Mouse (Mus musculus) ES-CJ7 (cell line): ENCODE results near the gene Pick1.
A peak's percentile ranks its signal among the peaks of the same experiment; 100 is the strongest.

Experiments used
- DNase-seq: peaks from one replicate; pipeline ENCODE4 v3.0.0; 2011; ENCODE audit warnings: low read depth, low spot score

Pick1 gene

DNA sequence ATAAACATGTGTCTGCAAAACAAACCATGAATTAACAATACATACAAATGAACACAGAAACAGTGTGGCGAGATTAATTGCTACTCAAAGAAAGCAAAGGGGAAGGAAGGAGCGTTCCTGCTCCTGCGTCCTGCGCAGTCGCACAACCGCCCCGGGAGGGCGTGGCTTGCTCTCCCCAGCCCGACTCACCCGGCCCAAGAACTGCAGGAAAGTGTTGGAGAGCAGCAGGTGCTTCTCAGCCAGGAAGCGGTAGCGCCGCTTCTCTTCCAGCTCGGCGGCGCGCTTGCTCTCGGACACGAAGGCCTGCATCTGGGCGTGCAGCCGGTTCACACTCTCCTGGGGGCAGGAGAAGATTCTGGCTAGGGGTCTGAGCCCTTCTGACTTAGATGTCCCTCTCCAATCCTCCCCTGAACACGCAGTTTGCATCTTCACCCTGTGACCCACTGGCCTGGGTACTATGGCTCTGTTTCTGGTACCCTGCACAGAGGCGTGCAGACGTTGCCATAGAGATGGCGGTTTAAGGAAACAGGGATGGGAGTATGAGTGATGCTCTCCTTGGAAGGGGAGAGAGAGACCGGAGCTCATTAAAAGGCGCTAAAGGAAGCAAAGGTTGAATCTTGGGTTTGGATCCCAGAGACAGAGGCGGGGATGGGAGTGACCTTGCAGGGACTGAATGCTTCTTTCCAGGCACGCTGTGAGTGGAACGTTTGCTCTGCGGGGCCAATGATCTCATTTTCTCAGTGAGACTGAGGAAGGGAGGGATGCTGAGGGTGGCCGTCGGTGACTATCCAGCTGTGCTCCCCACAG lies 41.5 kb downstream of the Pick1 start:
- DNase-seq = peak; percentile 80

DNA sequence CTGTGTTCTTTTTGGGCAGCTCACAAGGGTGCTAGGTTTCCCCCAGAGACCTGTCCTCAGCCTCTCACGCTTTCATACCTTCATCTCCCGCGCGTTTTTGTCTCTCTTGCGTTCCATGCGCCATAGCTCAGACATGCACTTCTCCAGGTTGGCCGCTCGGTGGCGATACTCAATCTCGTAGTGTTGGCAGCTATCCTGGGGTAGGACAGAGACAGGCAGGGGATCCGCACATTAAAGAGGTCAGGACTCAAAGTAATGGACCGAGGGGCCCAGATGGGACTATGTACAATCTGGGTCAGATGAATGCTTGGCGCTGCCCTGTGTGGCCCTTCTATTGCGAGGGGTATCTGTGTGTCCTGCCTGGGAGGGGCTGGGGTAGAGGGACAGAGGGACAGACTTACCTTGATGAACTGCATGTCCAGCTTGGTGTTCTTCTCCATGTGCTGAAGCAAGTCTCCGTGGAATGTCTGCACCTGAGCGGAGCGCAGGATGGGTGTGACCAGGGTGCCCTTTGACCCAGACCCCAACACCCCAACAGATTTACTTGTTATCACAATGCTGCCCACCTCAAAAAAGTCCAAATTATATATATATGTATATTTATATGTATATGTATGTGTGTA lies 42.3 kb downstream of the Pick1 start:
- DNase-seq = peak; percentile 74

DNA sequence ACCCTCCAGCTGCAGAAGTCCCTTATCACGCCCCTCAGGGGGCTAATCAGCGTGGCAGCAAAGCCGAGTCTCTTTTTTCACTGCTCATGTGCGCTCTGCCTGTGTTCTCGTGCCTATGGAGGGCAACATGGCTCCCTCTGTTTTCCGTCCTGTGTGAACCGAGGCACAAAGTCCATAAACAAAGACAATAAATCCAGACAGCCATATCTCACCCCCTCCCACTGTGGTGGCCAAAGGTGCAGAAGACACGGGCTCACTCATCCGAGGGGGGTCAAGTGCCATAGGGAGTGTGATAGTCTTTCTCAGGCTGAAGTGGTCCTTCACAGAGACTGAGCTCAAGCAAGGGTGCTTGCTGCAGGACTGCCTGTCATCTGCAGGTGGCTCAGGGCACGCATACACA lies 44.0 kb downstream of the Pick1 start:
- DNase-seq = no peak

DNA sequence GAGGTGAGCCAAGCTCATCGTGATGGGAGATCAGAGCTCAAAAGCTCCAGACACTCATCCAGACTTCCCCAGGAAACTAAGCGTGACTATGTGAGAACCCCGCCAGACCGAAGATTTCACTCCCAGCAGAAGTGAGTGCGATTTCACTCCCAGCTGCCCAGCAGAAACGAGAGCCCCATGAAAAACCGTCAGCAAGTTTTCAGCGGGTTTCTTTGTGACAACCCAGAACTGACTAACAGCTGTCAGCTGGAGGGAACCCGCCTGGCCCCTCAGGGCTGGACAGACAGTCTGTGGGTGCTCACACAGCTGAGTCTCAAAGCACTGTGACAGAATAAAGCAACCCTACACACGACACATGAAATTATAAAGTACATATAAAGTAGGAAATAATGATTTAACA lies 48.8 kb downstream of the Pick1 start:
- DNase-seq = no peak

DNA sequence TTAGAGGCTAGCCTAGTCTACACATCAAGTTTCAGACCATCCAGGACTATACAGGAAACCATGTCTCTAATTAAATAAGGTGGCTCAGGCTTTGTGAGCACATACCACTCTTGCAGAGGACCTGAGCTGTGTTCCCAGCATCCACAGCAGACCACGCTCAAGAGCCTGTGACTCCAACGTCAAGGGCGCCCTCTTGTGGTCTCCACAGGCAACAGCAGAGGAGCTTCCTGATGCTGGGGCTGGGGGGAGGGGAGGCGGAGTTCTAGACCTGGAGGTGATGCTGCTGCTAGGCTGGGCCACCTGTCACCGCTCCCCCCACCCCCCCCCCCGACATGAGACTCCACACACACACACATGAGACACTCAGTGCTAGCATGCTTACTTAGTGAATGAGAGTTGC lies 51.2 kb downstream of the Pick1 start:
- DNase-seq = peak; percentile 88

DNA sequence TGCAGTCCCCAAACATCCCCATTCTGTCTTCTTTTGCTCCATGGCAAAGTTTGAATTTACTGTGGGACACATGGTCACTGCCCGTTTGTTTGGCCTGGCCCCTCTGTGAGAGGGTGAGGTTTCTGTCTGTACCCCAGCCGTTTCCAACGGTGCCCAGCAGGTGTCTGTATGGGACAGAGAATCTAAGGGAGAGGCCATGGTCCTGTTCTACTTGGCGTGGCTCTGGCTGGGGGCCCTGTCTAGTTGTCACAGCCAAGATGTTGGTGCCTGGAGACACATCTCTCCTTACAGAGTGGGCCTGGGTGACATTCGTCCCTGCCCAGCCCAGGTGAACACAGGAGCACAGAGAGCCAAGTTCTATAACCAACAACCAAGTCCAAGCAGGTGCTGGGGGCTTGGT lies 51.9 kb downstream of the Pick1 start:
- DNase-seq = no peak

DNA sequence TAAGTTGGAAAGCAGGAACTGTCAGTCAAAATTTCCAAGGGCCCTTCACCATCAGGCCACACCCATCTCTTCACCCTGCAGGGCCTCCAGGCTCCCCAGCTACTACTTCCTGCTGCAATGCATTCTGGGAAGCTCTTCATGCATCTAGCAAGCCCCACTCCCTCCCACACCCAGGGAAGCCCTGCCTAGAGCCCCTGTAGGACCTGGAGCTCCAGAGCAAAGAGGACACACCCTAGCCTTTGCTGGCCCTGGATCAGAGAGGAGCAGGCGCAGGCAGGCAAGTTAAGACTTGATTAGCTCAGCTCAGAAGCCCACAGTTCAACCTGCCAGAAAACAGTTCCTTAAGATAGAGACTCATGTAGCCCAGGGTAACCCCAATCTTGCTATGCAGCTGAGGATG lies 52.4 kb downstream of the Pick1 start:
- peak; percentile 88 for DNase-seq

DNA sequence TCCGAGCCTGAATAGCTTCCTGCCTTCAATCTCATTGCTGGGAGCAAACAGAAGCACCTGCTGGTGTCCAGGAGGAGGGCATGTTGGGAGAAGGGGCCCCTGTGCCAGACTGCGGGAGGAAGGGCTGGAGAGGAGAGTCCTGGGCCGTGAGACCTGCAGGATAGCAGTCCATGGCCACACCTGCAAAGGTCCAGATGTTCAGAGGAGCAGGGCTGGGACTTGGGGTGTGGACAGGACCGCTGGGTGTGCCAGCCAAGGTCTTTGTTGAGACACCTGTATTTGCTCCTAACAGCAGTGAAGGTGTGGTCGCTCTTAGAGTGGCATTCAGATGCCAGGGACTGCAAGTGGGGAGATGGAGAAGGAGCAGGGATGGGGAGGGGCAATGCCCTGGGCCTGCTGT lies 53.5 kb downstream of the Pick1 start:
- DNase-seq = no peak

DNA sequence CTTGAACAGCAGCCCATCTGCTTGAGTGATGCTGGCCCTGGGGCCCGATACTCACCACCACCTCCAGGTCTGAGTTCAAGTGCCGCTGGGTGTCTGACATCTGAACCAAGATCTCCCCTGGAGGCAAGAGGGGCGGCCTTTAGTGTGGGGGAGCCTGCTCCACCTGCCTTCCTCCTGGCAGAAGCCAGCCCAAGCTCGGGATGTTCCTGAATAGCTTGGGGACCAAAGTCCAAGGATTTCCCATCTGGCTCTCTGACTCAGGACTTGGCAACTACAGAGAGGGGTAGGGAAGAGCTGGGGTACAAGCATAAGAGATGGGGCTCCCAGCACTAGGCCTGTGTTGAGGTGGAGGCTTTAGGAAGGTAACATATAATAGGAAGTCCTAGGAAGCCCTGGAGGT lies 54.4 kb downstream of the Pick1 start:
- no peak for DNase-seq

DNA sequence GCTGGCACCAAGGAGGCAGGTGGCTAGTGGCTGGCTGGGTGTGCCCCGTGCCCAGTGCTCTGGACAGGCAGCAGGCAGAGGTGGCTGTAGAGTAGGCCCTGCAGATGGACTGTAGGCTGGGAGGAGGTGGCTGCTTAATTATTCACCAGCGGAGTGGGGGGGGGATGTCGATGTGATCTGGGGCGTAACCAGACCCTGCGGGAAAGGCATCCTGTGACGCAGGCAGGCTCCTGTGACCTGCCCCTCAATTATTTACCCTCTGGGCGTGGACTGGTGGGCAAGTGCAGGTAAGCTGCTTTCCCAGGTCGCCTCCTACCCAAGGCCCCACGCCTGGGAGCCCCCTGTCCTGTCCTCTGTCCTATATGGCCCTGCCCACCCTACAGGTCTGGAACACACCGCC lies 56.4 kb downstream of the Pick1 start, which contains the start of gene Baiap2l2:
Baiap2l2 (minus strand) TSS at position 139 of the 400 bp plus-strand sequence.
- no peak for DNase-seq

DNA sequence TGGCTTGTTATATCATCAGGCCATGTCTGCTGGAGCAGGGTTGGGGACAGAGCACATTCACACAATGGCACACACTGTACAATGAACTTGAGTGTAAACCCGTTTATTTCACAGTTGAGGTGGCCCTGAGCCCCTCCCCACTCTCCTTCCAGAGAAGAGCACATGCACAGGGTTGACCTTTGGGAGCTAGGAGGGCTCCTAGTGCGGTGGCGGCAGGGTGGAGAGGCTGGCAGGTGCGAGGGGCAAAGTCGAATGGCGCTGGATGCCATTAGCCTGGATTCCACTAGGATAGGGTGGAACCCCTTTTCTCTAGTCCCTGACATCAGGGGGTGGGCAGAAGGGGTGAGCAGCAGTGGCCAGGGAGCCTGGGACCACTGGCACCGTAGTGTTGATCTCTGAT lies 57.2 kb downstream of the Pick1 start:
- no peak for DNase-seq

DNA sequence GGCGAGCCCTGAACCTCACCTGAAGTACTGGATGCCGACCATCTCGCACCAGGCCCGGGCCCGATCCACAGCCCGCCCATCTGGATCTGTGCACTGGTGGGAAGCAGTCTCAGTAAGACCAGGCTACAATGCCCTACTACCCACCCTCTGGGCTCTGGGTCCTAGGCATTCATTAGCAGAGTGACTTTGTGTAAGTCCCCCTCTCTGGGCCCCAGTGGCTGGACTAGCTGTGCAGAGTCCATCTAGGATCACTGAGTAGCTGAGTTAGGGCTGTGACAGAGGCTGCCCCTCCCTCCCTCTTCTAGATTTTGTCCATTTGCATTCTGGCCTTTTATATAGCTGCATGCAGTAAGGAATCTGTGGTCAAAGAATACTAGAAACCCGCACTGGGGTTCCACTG lies 58.1 kb downstream of the Pick1 start:
- no peak for DNase-seq

DNA sequence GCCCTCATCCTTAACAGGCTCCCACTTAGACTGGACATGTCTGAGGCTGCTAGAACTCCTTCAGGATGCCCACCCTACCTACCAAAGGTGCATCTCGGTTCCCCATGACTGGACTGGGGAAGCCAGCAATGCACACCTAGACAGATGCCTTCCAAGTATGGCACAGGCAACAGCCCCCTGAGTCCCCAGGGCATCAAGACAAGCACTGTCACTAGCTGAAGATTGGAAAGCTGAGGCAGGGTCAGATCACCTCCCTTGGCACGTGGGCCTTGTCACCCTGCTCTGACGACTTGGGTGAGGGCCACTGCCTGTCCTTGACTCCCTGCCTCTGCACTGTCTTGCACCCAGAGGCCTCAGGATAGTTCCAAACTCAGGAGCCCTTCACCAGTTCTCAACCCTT lies 59.4 kb downstream of the Pick1 start:
- DNase-seq = no peak

DNA sequence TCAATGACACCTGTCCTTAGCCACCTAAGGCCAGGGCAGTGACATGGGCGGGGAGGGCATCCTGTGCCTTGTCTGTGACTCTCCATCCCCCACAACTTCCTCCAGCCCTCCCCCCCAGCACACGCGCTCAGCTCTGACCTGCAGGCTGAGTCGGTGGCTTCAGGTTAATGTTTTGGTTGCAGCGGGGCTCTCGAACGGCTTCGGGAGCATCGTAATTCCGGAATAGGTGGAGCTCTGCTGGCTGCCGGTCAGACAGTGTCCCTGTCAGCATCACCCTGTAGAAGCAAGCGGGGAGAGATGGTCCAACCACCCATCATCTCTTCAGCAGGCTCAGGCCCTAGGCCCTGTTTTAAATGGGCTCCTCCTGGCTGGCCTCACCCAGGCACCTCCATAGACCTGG lies 60.5 kb downstream of the Pick1 start:
- no peak for DNase-seq

DNA sequence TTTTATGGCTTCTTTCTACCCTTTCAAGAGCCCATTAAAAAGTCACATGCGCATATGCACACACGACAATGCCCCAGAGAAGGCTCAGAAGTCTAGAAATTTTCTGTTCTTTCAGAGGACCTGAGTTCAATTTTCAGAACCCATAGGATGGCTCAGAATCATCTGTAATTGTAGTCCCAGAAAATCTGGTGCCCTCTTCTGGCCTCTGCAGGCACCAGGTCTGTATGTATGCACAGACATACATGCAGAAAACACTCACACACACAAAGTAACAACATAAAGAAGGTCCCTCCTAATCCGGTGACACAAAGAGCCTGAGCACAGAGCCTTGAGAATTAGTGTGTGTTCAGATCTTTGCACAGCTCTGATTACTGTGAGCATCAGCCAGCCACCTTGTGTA lies 61.4 kb downstream of the Pick1 start:
- no peak for DNase-seq

DNA sequence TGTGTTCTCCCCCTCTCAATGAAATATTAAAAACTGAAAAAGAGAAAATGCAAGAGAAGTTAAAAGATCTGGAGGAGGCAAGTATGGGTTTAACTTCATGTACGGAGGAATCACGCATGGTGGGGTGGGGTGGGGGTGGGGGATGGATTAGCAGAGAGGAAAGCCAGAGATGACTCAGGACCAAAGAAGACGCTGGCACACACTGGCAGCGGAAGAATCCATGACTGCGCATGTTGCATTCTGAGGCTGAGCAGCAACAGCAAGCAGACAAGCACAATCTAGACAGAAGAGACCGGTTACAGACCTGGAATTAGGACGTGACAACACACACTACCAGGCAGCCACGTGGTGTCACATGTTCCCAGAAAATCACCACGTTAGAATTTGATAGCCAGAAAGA lies 63.8 kb downstream of the Pick1 start:
- DNase-seq = no peak

DNA sequence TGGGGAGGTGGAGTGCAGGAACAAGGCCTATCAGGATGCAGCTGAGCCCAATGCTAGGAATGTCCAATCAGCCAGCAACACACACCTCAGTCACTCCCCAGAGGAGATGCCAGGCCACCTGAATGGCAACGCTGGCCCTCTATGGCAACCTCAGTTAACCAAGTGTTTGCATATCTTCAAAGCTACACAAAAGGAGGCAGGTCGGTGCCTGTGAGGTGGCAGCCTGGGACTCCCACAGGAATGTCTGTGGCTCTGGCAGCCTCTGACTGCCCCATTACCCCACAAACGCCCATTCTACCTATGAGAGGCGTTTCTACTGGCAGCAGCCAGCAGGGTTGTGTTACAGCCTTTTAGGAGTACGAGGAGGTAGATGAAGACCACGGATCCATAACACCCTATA lies 69.6 kb downstream of the Pick1 start:
- no peak for DNase-seq
